In the genomic region with DNA sequence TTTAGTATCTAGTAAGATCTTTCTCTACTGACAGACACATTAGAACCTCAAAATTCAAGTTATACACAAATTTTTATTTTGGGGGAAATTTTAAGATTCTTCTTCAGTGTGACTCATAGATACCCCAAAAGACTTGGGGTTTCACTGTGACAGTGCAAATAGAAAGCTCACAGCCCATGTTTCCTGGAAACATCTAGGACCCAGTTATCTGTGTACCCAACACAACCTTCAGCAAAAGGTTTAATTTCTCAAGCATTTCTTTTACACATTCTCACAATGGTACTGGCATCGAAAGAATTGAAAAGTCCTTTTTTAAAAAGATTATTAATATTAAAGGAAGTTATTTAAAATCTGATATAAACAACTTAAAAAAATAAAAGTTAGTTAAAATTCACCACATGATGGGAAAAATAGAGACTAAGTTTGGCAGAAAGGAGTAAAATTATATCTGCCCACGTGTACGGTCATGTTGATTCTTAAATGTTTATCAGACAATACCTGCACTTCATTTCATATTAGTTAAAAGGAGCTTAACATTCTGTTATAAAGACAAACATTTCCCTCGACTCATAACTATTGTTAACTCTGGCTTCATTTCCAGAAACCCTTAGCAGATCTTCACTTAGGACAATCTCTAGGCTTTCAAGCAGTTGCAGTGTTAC, we compare ENCODE assay signal across 8 mouse cellular contexts. TPM values are rescaled to one million over a fixed set of nuclear protein-coding genes. Genes with fewer than 3 reads are reported as not detected.
DNase-seq lines count a peak whose midpoint lies in the region; ATAC-seq and TF ChIP-seq lines count a peak whose summit lies in the region.

No protein-coding gene starts in this region.

- peak overlapping the region; percentile 54 for H3K9ac ChIP-seq in hindbrain, embryonic 15.5 days
- peak overlapping the region; percentile 63; the same call in 1 of the 2 replicates for H3K9ac ChIP-seq in midbrain, embryonic 15.5 days

- WGBS in hindbrain, embryonic 15.5 days: 34% methylated on average over 4 of the region's 4 CpGs
- WGBS in midbrain, embryonic 15.5 days: 33% methylated on average over 4 of the region's 4 CpGs

- no peaks in the 10 kb centered on the region for H3K9me3 ChIP-seq in hindbrain, embryonic 15.5 days
- H3K9me3 ChIP-seq in midbrain, embryonic 15.5 days: no peaks in the 10 kb centered on the region

- H3K4me2 ChIP-seq in hindbrain, embryonic 15.5 days: peak overlapping the region; percentile 68
- H3K4me2 ChIP-seq in midbrain, embryonic 15.5 days: peak overlapping the region; percentile 76

- no peaks in the 10 kb centered on the region for H3K27me3 ChIP-seq in hindbrain, embryonic 15.5 days
- H3K27me3 ChIP-seq in midbrain, embryonic 15.5 days (replicated peaks): no peaks in the 10 kb centered on the region

- TF ChIP-seq CTCF in layer of hippocampus, adult 2 months (conservative IDR thresholded peaks at IDR 0.05): no peak

- no peaks in the 10 kb centered on the region for H3K36me3 ChIP-seq in hindbrain, embryonic 15.5 days
- H3K36me3 ChIP-seq in midbrain, embryonic 15.5 days (replicated peaks): no peaks in the 10 kb centered on the region

- no peak for ATAC-seq in hindbrain, embryonic 15.5 days (ENCODE audit: low FRiP score, low read depth)
- no peak for ATAC-seq in midbrain, embryonic 15.5 days (replicated peaks)

- H3K27ac ChIP-seq in layer of hippocampus, adult 2 months: peak overlapping the region; percentile 90
- no peak overlapping the region for H3K27ac ChIP-seq in hindbrain, embryonic 15.5 days (replicated peaks)
- no peak overlapping the region for H3K27ac ChIP-seq in midbrain, embryonic 15.5 days

- peaks cover 19% of the 10 kb centered on the region for H3K4me1 ChIP-seq in hindbrain, embryonic 15.5 days (replicated peaks)
- H3K4me1 ChIP-seq in midbrain, embryonic 15.5 days: peaks cover 27% of the 10 kb centered on the region

- intact Hi-C loops in left cerebral cortex, postnatal 4 days (cut with DNase I): no loop called here

- H3K4me3 ChIP-seq in layer of hippocampus, adult 2 months: peak overlapping the region; percentile 93
- H3K4me3 ChIP-seq in hindbrain, embryonic 15.5 days: peak overlapping the region; percentile 79
- peak overlapping the region; percentile 83 for H3K4me3 ChIP-seq in midbrain, embryonic 15.5 days

- DNase-seq in layer of hippocampus, adult 2 months (ENCODE audit: low spot score in 2 of 2): no peak
- no peak for DNase-seq in layer of hippocampus, postnatal 14 days (ENCODE audit: low spot score in 2 of 2)
- DNase-seq in c-Kit-positive CD71-positive TER-119-negative erythroid progenitor cells, embryonic 14.5 days (ENCODE audit: low read depth): peak; percentile 22
- DNase-seq in left cerebral cortex, postnatal 4 days: no peak
- no peak for DNase-seq in frontal cortex, adult 2 months (ENCODE audit: extremely low spot score in 1 of 2, low spot score in 1 of 2)
- DNase-seq in left cerebral cortex, adult 18-20 months (ENCODE audit: low spot score in 2 of 2): no peak

RNA-seq across cellular contexts. Expression of a gene that starts 1.2 kb away (rescaled TPM):
- 10 to 100 TPM; 15.8 to 16.8 TPM for total RNA-seq in layer of hippocampus, adult 2 months (2021)
- 10 to 100 TPM in 1 of 2 experiments, 1 to 10 TPM in 1; 9.5 to 10.9 TPM for total RNA-seq in layer of hippocampus, postnatal 14 days (2021)
- 6.4 and 7.9 TPM in 2 replicates for polyA plus RNA-seq in hindbrain, embryonic 15.5 days (2015; fragmentation: Nextera tagmentation; extraction: Ambion mirVana)
- polyA plus RNA-seq in midbrain, embryonic 15.5 days (2015; fragmentation: Nextera tagmentation; extraction: Ambion mirVana): 7.5 and 8.1 TPM in 2 replicates
- 1 to 10 TPM; 6.8 to 7.0 TPM for total RNA-seq in left cerebral cortex, postnatal 4 days (2021)
- polyA plus RNA-seq in frontal cortex, adult 2 months (2012; rRNA removed): 5.1 TPM in 2 replicates
- 1 to 10 TPM; 7.8 to 9.4 TPM for total RNA-seq in left cerebral cortex, adult 18-20 months (2021)
